Mouse (Mus musculus) ovary, adult 2 months (tissue): ENCODE data around the gene Mlst8. TPM values are rescaled to one million over a fixed set of nuclear protein-coding genes. Genes with fewer than 3 reads are reported as not detected.

Source experiments
- polyA plus RNA-seq: library from polyadenylated mRNA; depleted of rRNA; stranded (reverse); fragments of >200 nt; gene quantifications from 2 replicates; pipeline ENCODE4 v1.2.3, GENCODE M21; 2012; rRNA removed

The Mlst8 gene
- polyA plus RNA-seq = 40.6 and 58.0 TPM in 2 replicates

DNA sequence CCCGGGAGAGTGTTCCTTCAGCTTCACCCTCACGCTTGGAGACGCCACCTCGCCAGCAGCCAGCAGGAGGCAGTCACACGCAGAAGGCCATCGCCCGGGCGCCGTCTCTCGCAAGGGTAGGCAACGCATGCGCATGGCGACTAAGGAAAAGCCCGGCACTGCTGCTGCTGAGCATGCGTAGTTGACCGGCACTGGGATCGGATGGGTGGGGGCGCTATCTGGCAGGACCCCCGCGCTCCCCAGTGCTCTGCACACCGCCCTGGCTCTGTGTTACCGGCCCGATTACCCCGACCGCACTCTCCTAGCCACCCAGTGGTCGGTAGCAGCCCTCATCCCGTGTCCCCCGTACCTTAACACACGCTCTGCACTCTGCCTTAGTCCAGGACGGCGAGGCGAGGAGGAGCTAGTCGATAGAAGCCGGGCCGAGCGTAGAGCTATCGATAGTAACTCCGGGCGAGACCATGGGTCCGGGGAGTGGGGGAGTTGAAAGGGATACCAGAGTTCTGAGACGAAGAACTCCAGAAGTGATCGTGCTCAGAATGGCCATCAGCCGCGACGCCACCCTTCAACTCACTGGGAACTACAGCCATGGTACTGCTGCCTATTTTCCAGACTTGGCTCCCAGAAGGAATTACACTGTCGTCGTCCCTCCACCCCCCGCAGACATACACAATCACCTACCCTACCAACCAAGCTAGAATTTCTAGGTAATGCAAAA lies at the start of gene Mlst8:
Gene Mlst8, minus strand, starts transcription at position 416 of the 718 bp plus-strand sequence.

GRCm38 (mm10) chr17:24527723-24528559 lies 49.1 kb upstream of the Mlst8 start, which contains the start of gene Traf7:
Traf7 (minus strand) TSS chr17:24527938.

DNA sequence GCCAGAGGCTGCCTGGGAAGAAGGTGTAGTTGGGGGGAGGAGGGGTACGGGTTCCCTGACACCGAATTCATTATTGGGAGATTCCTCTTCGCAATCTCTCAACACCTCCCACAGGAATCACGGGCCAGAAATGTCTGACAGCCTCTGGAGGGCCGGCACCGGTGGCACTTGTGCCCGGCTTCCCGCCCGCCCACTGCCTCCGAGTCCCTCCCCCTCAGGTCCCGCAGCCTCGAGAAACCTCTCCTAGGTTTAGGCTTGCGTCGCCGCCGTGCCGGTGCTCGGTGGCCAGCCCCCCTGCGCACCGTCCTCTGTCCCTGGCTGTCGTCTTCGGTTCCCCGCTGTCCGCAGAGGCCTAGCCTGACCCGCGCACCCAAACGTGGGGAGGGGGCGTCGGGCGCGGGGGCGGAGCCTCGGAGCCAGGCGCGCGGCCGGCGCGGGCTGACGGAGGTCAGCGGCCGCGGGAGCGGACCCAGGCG lies 9.3 kb upstream of the Mlst8 start, which contains the start of gene Caskin1:
Gene Caskin1, plus strand, starts transcription at position 416 of the 476 bp plus-strand sequence.

DNA sequence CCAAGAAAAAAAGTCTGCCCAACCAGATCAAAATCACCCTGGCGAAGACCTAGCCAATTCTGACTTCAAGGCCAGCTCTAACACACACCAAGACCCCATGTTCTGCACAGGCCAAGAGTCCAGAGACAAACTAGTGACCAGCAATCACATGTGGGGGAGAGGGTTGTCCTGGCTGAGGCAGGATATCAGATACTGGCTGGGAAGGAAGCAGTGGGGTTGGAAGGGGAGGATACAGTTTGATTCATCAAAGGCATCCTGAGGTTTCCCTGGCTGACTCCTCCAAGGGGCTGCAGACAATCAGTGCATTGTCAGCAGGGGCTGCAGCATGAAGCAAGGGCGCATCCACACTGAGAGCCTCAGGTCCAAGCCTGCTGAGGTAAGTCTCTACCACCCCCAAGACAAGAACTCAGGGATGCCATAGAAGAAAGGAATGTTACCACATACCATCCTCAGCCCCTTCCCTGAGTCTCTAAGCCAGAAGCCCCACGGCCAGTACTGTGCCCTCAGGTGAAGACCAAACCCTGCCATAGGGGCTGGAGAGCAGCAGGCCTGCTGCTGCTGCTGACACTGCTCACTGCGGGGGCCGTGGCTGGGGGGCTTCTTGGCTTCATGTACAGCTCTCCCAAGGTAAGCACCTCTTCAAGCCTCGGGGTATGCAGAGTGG lies 5.1 kb downstream of the Mlst8 start, which contains the start of gene Bricd5:
Gene Bricd5, plus strand, starts transcription at position 273 of the 664 bp plus-strand sequence.

DNA sequence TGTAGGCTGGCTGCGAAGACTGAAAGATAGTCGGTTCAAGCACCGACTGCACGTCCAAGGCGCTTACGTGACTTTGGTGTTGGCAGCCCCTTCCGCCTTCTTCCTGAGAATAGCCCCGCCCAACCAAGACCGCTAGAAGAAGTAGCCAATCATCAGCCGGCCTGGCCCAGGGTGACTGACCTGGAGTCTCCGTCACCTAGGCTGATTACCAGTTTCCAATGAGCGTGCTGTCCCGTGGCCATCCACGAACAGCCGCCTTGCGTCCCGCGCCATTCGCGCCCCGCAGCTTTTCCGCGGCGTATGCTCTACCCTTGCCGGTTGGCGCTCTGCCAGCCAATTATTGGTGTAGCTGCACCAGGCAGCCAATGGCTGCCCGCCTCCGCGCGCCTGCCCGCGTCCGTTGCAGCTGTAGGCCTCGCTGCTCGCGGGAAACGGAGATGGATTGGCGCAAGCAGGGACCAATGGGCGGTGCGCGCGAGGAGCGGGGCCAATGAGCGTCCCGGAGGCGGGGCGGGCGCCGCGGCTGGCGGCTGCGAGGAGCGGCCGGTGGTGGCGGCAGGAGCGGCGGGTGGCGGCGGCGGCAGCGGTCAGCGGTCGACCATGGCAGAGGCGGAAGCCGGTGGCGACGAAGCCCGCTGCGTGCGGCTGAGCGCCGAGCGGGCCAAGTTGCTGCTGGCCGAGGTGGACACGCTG lies 8.8 kb downstream of the Mlst8 start, which contains the start of the genes E4f1 and Pgp:
Gene E4f1, minus strand, starts transcription at position 404 of the 693 bp plus-strand sequence.
Gene Pgp, plus strand, starts transcription at position 483 of the 693 bp plus-strand sequence.

DNA sequence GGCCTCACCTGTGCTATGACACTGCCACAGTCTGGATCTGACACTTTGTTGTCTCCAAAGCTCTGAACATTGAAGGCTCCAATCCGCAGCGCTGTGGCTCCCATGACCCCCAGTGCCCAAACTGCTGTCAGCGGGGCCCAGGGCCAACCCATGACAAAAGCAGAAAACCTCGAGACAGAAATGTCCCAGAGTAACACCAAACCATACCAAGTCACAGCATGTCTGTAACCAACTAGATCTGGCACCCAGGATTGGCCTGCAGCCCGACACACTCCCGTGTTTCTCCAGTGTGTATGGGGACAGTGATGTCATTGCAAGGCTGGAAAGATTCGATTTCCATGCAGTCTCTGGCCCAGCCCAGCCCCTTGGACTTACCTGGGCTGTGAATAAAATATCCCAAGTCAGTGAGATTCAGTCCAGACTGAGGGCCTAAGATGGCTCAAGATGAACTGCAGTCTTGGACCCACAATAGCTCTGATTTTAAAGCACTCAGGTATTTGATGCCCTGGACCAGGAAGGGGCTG lies 36.2 kb downstream of the Mlst8 start, which contains the start of gene Dnase1l2:
Gene Dnase1l2, minus strand, starts transcription at position 474 of the 524 bp plus-strand sequence.

DNA sequence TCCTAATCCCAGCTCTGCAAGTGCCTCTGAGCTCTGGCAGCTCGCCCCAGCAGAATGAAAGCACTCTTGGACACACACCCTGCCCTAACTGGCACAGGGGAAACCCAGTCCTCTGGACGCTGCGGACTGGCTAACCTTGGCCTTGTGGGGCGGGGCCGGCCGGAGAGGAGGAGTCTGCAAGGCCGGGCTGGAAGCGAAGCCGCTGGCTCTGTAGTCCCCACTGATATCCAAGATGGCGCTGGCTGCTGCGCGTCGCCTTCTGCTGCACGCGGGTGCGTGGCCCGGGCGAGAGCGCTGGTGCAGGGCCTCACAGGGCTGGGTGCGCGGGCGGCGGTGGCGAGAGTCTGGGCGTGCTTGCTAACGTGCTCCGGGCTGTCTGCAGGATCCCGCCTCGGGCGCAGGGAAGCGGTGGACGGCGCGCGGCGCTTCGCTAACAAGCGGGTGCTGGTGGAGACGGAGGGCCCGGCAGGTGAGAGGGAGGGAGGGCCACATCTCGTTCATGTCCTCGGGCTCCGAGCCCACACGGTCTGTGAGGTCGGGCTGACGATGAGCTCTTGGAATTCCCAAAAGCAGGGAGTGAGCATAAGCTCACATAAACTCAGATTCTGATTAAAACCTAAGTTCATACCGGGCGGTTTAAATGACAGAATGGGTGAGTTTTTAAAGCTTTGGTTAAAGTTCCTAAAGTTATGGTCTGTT lies 52.3 kb downstream of the Mlst8 start, which contains the start of gene Eci1:
Gene Eci1, plus strand, starts transcription at position 171 of the 699 bp plus-strand sequence.

Other genes starting within 250 kb of the Mlst8 start
- 9.7 and 17.0 TPM in 2 replicates for gene Ccnf, start 227.6 kb downstream of the Mlst8 start, polyA plus RNA-seq
- gene Abca17, start 128.0 kb downstream of the Mlst8 start, polyA plus RNA-seq = not detected in 2 replicates
- 31.5 and 35.2 TPM in 2 replicates for gene Abca3, start 127.1 kb downstream of the Mlst8 start, polyA plus RNA-seq
- gene Rnps1, start 64.5 kb downstream of the Mlst8 start, polyA plus RNA-seq = 153 and 155 TPM in 2 replicates
- 124 and 139 TPM in 2 replicates for gene Eci1, start 52.4 kb downstream of the Mlst8 start, polyA plus RNA-seq
- gene Dnase1l2, start 36.0 kb downstream of the Mlst8 start, polyA plus RNA-seq = 7.9 and 13.4 TPM in 2 replicates
- 146 and 150 TPM in 2 replicates for gene E4f1, start 8.8 kb downstream of the Mlst8 start, polyA plus RNA-seq
- 123 and 142 TPM in 2 replicates for gene Pgp, start 8.7 kb downstream of the Mlst8 start, polyA plus RNA-seq
- 0.92 and 1.0 TPM in 2 replicates for gene Bricd5, start 5.2 kb downstream of the Mlst8 start, polyA plus RNA-seq
- gene Caskin1, start 9.5 kb upstream of the Mlst8 start, polyA plus RNA-seq = 49.0 and 53.5 TPM in 2 replicates
- 253 and 318 TPM in 2 replicates for gene Traf7, start 48.9 kb upstream of the Mlst8 start, polyA plus RNA-seq
- gene Rab26, start 55.1 kb upstream of the Mlst8 start, polyA plus RNA-seq = 0.71 and 1.4 TPM in 2 replicates
- gene Pkd1, start 70.8 kb upstream of the Mlst8 start, polyA plus RNA-seq = 158 and 173 TPM in 2 replicates
- 200 and 211 TPM in 2 replicates for gene Tsc2, start 153.6 kb upstream of the Mlst8 start, polyA plus RNA-seq
- gene Nthl1, start 153.6 kb upstream of the Mlst8 start, polyA plus RNA-seq = 33.4 and 40.4 TPM in 2 replicates
- gene Slc9a3r2, start 171.2 kb upstream of the Mlst8 start, polyA plus RNA-seq = 154 and 188 TPM in 2 replicates
- gene Npw, start 179.4 kb upstream of the Mlst8 start, polyA plus RNA-seq = 0.40 and 0.53 TPM in 2 replicates
- gene Zfp598, start 190.6 kb upstream of the Mlst8 start, polyA plus RNA-seq = 118 and 131 TPM in 2 replicates
- gene Syngr3, start 210.9 kb upstream of the Mlst8 start, polyA plus RNA-seq = 1.6 and 1.7 TPM in 2 replicates
- gene Gfer, start 217.1 kb upstream of the Mlst8 start, polyA plus RNA-seq = 40.5 and 66.7 TPM in 2 replicates
- gene Noxo1, start 217.2 kb upstream of the Mlst8 start, polyA plus RNA-seq = 19.1 and 19.6 TPM in 2 replicates
- 105 and 112 TPM in 2 replicates for gene Tbl3, start 228.6 kb upstream of the Mlst8 start, polyA plus RNA-seq
- gene Rnf151, start 239.0 kb upstream of the Mlst8 start, polyA plus RNA-seq = 0.34 and 1.4 TPM in 2 replicates
- 4,445 and 4,526 TPM in 2 replicates for gene Rps2, start 239.0 kb upstream of the Mlst8 start, polyA plus RNA-seq
- gene Ndufb10, start 245.4 kb upstream of the Mlst8 start, polyA plus RNA-seq = 198 and 335 TPM in 2 replicates
- not detected in 2 replicates for gene Rpl3l, start 248.7 kb upstream of the Mlst8 start, polyA plus RNA-seq